Mouse (Mus musculus) C2C12 (cell line): Measurements from ENCODE around the gene Supt16.

Source experiments
- CEBPB ChIP-seq: IDR thresholded peaks from one replicate; pipeline ENCODE4 v1.6.1; 2011; ENCODE audit warnings: low read depth, mild to moderate bottlenecking, control low read depth, moderate library complexity
- CTCF ChIP-seq: IDR thresholded peaks from one replicate; pipeline ENCODE4 v1.5.1; 2011; ENCODE audit not compliant: control insufficient read depth, insufficient read depth, insufficient read length
- FOSL1 ChIP-seq: IDR thresholded peaks from one replicate; pipeline ENCODE4 v1.8.0; 2011; ENCODE audit warnings: mild to moderate bottlenecking, low read length; ENCODE audit not compliant: poor library complexity, insufficient read depth, severe bottlenecking
- MAX ChIP-seq: IDR thresholded peaks from one replicate; pipeline ENCODE4 v1.6.1; 2011; ENCODE audit warnings: mild to moderate bottlenecking, control low read depth
- MYOD1 ChIP-seq: IDR thresholded peaks from one replicate; pipeline ENCODE4 v1.6.1; 2011; ENCODE audit warnings: low read depth; ENCODE audit not compliant: control insufficient read depth, insufficient read length
- MYOG ChIP-seq: IDR thresholded peaks from one replicate; pipeline ENCODE4 v1.6.1; 2011; ENCODE audit not compliant: control insufficient read depth, insufficient read length; ENCODE audit errors: extremely low read depth
- USF1 ChIP-seq: IDR thresholded peaks from one replicate; pipeline ENCODE4 v1.6.1; 2011; ENCODE audit warnings: low read depth, mild to moderate bottlenecking, control low read depth, moderate library complexity

DNA sequence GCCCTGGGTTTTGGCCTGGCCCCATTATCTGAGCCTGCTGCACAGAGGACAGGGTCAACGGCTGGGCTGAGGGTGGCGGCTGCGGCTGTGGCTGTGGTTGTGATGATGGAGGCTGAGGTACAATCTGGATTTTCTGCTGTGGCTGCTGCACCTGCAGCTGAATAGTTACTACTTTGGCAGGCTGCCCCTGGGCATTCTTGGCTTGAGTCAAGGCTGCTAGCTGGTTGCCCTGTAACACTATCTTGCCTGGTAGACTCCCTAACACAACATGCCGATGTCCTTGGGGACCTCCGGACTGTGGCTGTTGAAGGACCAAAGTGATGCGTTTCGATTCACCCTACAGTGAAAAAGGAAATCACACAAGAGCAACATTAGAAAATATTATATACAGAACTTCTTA lies 37.9 kb upstream of the Supt16 start:
- TF ChIP-seq CTCF, result no peak
- TF ChIP-seq MAX, result no peak
- no peak for TF ChIP-seq CEBPB
- no peak for TF ChIP-seq USF1
- TF ChIP-seq MYOD1, result no peak
- no peak for TF ChIP-seq FOSL1
- TF ChIP-seq MYOG, result no peak
